Comparison of ENCODE assay signal across 14 mouse cellular contexts in genomic region chr9:120115580-120115979, GRCm38 (mm10). TPM values are rescaled to one million over a fixed set of nuclear protein-coding genes. Genes with fewer than 3 reads are reported as not detected.
DNase-seq lines count a peak whose midpoint lies in the region; ATAC-seq and TF ChIP-seq lines count a peak whose summit lies in the region.
"Had no signal": no experiment of that assay in that cellular context is flagged by ENCODE, and none has a peak within 500 bp of the region (broad histone marks: within the 10 kb centered on the region; RNA-seq: fewer than 3 reads in every experiment).

No protein-coding gene starts in this region.

- 70% methylated on average over 5 of the region's 5 CpGs for WGBS in lung, embryonic 14.5 days
- 79% methylated on average over 5 of the region's 5 CpGs for WGBS in limb, embryonic 10.5 days

- no peaks in the 10 kb centered on the region for H3K9me3 ChIP-seq in lung, embryonic 14.5 days (ENCODE audit: low read depth, low read length)
- no peaks in the 10 kb centered on the region for H3K9me3 ChIP-seq in limb, embryonic 10.5 days (replicated peaks)
- H3K9me3 ChIP-seq: heart, embryonic 15.5 days had no signal

- H3K9ac ChIP-seq in lung, embryonic 14.5 days: peak overlapping the region; percentile 41
- H3K9ac ChIP-seq: heart, embryonic 15.5 days had no signal

- H3K27me3 ChIP-seq in lung, embryonic 14.5 days (ENCODE audit: insufficient read depth, low read length): no peaks in the 10 kb centered on the region
- no peaks in the 10 kb centered on the region for H3K27me3 ChIP-seq in limb, embryonic 10.5 days (ENCODE audit: low read depth, poor library complexity, severe bottlenecking)
- H3K27me3 ChIP-seq: heart, embryonic 15.5 days; Patski had no signal

- no peak for ATAC-seq in lung, embryonic 14.5 days (ENCODE audit: insufficient read depth)
- ATAC-seq: forebrain, embryonic 14.5 days; Patski had no signal

- DNase-seq in lung, embryonic 14.5 days: no peak
- DNase-seq in lung, adult 18-20 months: no peak
- peak; percentile 86 for DNase-seq in c-Kit-positive CD71-positive TER-119-negative erythroid progenitor cells, embryonic 14.5 days (ENCODE audit: low read depth)
- DNase-seq in limb, embryonic 10.5 days (ENCODE audit: low spot score): no peak
- peak; percentile 51 for DNase-seq in spleen, postnatal 14 days (ENCODE audit: low spot score in 2 of 2)
- no peak for DNase-seq in left cerebral cortex, adult 8-10 months (ENCODE audit: low spot score in 2 of 2)
- no peak for DNase-seq in right cerebral cortex, adult 18-20 months
- DNase-seq: cerebellum, adult 11-12 months; left cerebral cortex, postnatal 4 days; right cerebral cortex, postnatal 4 days had no signal

- peak overlapping the region; percentile 9; the same call in 1 of the 2 replicates for H3K4me3 ChIP-seq in lung, embryonic 14.5 days (ENCODE audit: low read depth, low read length)
- no peak overlapping the region for H3K4me3 ChIP-seq in limb, embryonic 10.5 days
- H3K4me3 ChIP-seq: heart, embryonic 15.5 days had no signal

- H3K4me2 ChIP-seq in lung, embryonic 14.5 days: peak overlapping the region; percentile 15; the same call in 1 of the 2 replicates

- H3K4me1 ChIP-seq in lung, embryonic 14.5 days (ENCODE audit: insufficient read depth): 0 out of 2 replicates have a peak, but pooled peaks cover 2% of the 10 kb centered on the region
- peaks cover 5% of the 10 kb centered on the region for H3K4me1 ChIP-seq in limb, embryonic 10.5 days

- peaks cover 31% of the 10 kb centered on the region for H3K36me3 ChIP-seq in lung, embryonic 14.5 days (ENCODE audit: insufficient read depth)
- H3K36me3 ChIP-seq in limb, embryonic 10.5 days: peaks cover 35% of the 10 kb centered on the region

- TF ChIP-seq CTCF in lung, embryonic 14.5 days (IDR thresholded peaks at IDR 0.05; ENCODE audit: low read depth): no peak

- H3K27ac ChIP-seq in lung, embryonic 14.5 days (ENCODE audit: low read depth): peak overlapping the region; percentile 24; the same call in 1 of the 2 replicates
- peak overlapping the region; percentile 14; the same call in 1 of the 2 replicates for H3K27ac ChIP-seq in limb, embryonic 10.5 days
- H3K27ac ChIP-seq: heart, embryonic 15.5 days had no signal

RNA-seq across cellular contexts. Expression of gene Slc25a38, which starts 5.4 kb away (rescaled TPM):
- polyA plus RNA-seq in lung, embryonic 14.5 days (2014; fragmentation: Nextera tagmentation; extraction: Ambion mirVana): 26.9 and 31.4 TPM in 2 replicates
- 46.7 and 47.0 TPM in 2 replicates for polyA plus RNA-seq in limb, embryonic 10.5 days (2016; fragmentation: Nextera tagmentation; extraction: Ambion mirVana)
- total RNA-seq in left cerebral cortex, adult 8-10 months (2022): 10 to 100 TPM; 21.0 to 24.1 (median 22.5) TPM

RNA-seq across cellular contexts. Expression of gene Rpsa, which starts 11.9 kb away (rescaled TPM):
- 2,022 and 2,170 TPM in 2 replicates for polyA plus RNA-seq in lung, embryonic 14.5 days (2014; fragmentation: Nextera tagmentation; extraction: Ambion mirVana)
- 1,497 and 1,677 TPM in 2 replicates for polyA plus RNA-seq in limb, embryonic 10.5 days (2016; fragmentation: Nextera tagmentation; extraction: Ambion mirVana)
- total RNA-seq in left cerebral cortex, adult 8-10 months (2022): 100 to 1,000 TPM; 420 to 493 (median 451) TPM

RNA-seq across cellular contexts. Expression of gene Ccr8, which starts 23.7 kb away (rescaled TPM):
- 0.16 TPM in 1 of 2 replicates, not detected in the other for polyA plus RNA-seq in lung, embryonic 14.5 days (2014; fragmentation: Nextera tagmentation; extraction: Ambion mirVana)
- not detected in 2 replicates for polyA plus RNA-seq in limb, embryonic 10.5 days (2016; fragmentation: Nextera tagmentation; extraction: Ambion mirVana)
- total RNA-seq in left cerebral cortex, adult 8-10 months (2022): not detected
- total RNA-seq: left cerebral cortex, postnatal 4 days had no signal
- polyA plus RNA-seq: forebrain, embryonic 14.5 days; kidney, embryonic 14.5 days; Patski had no signal

RNA-seq across cellular contexts. Expression of gene Mobp, which starts 33.9 kb away (rescaled TPM):
- polyA plus RNA-seq in lung, embryonic 14.5 days (2014; fragmentation: Nextera tagmentation; extraction: Ambion mirVana): not detected in 2 replicates
- not detected in 2 replicates for polyA plus RNA-seq in limb, embryonic 10.5 days (2016; fragmentation: Nextera tagmentation; extraction: Ambion mirVana)
- total RNA-seq in left cerebral cortex, adult 8-10 months (2022): 100 to 1,000 TPM; 408 to 480 (median 458) TPM
- polyA plus RNA-seq: kidney, embryonic 14.5 days; Patski had no signal

RNA-seq across cellular contexts. Expression of gene Cx3cr1, which starts 45.9 kb away (rescaled TPM):
- polyA plus RNA-seq in lung, embryonic 14.5 days (2014; fragmentation: Nextera tagmentation; extraction: Ambion mirVana): 8.7 and 9.7 TPM in 2 replicates
- polyA plus RNA-seq in limb, embryonic 10.5 days (2016; fragmentation: Nextera tagmentation; extraction: Ambion mirVana): 2.5 and 4.0 TPM in 2 replicates
- 10 to 100 TPM; 33.1 to 69.0 (median 47.4) TPM for total RNA-seq in left cerebral cortex, adult 8-10 months (2022)
- polyA plus RNA-seq: Patski had no signal

Comparison
In these comparisons a context has a peak if more than half of its experiments do, and no peak if none do; other contexts are left out.
1. DNase-seq: peak in c-Kit-positive CD71-positive TER-119-negative erythroid progenitor cells, embryonic 14.5 days (single experiment) and spleen, postnatal 14 days (2 of 2); none in lung, embryonic 14.5 days (single experiment), lung, adult 18-20 months (0 of 2), limb, embryonic 10.5 days (single experiment), left cerebral cortex, adult 8-10 months (0 of 2) and right cerebral cortex, adult 18-20 months (single experiment).